Mouse (Mus musculus): ENCODE results near the gene Stx4a. TPM values are rescaled to one million over a fixed set of nuclear protein-coding genes. Genes with fewer than 3 reads are reported as not detected.
A peak's percentile ranks its signal among the peaks of the same experiment; 100 is the strongest.
"Not testable (repeated sequence)": the region's sequence is repeated elsewhere in the genome, so short reads cannot be mapped to it uniquely, and the experiment has no call there.

Stx4a gene
- total RNA-seq, 2 experiments from 2014 or later: 46.4 to 56.7 TPM

GRCm38 (mm10) chr7:127814241-127814921 is 9.7 kb upstream of the Stx4a start:
- DNase-seq (ENCODE audit: low spot score): peak; percentile 88

GRCm38 (mm10) chr7:127815116-127815665 is 8.9 kb upstream of the Stx4a start:
- DNase-seq (ENCODE audit: low spot score): no peak

DNA sequence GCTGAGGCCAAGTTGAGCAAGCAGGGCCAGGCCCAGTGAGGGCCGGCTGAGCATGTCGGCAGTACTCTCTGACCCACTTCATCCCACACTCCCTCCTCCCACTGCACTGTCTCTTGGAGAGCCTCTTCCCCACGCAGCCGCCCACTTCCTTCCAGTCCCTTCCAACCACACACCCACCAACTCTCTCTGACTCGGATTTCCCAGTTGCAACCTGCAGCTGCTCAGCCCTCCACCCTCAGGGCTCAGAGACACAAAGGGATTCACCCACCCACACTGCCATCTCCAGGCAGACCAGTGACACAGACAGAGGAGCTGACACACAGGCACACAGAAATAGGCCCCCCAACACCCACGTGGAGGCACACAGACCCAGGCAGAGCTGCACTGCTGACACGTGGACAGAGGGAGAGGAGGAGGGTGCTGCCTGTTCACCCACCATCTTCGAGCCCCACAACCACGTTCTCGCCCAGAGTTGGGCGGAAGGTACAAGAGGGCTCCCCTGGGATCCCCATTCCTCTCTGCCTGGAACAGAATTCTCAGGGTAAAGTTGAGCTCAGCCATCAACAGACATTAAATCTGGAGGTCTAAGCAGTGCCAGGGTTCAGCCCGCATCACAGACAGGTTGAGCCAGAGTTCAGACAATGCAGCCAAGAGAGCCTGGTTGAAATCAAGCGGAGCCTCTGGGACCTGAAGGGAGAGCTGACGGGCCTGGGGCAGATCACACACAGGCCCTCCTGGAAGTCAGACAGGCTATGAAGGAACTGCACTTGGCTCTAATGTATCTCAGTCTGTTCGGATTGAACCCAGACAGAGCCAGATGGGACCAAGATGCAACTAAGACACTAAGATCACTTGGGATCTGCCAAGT is 7.9 kb upstream of the Stx4a start:
- peak; percentile 72 for DNase-seq (ENCODE audit: low spot score)

DNA sequence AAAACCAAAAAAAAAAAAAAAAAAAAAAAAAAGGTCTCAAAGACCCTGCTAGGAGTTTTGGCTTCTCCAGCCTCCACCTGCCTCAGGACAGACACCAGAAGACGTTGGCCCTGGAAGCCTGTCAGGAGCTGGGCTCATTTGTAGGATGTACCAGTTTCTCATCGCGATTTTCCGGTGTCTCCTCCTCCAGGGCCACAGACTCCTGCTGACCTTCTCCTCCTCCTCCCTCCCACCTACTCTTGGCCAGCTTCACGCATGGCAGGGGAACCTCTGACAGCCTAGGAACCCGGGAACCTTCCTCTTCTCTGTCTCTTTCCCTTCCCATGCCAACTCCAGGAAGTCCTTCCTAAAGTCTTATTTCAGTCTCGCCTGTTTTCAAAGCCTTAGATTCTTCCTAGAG is 7.0 kb upstream of the Stx4a start:
- no peak for DNase-seq (ENCODE audit: low spot score)

DNA sequence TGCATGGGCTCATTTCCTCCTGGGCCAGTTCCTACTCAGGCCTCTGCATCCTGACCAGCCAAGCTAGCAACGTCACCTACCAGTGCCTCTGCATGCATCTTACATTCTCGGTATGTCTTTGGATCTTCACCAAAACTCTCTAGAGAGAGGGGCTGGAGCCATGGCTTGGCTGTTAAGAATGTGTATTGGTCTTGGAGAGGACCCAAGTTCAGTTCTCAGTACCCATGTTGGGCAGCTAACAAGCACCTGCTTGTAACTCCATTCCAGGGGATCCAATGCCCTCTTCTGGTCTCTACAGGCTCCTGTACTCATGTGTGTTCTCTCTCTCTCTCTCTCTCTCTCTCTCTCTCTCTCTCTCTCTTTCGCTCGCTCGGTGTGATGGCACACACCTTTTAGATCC is 6.3 kb upstream of the Stx4a start:
- DNase-seq (ENCODE audit: low spot score): no peak

- no peak for DNase-seq (ENCODE audit: low spot score)
Measured at GRCm38 (mm10) chr7:127820836-127821509, 3.1 kb upstream of the Stx4a start.

GRCm38 (mm10) chr7:127822494-127822893 is 1.6 kb upstream of the Stx4a start:
- DNase-seq (ENCODE audit: low spot score): no peak

DNA sequence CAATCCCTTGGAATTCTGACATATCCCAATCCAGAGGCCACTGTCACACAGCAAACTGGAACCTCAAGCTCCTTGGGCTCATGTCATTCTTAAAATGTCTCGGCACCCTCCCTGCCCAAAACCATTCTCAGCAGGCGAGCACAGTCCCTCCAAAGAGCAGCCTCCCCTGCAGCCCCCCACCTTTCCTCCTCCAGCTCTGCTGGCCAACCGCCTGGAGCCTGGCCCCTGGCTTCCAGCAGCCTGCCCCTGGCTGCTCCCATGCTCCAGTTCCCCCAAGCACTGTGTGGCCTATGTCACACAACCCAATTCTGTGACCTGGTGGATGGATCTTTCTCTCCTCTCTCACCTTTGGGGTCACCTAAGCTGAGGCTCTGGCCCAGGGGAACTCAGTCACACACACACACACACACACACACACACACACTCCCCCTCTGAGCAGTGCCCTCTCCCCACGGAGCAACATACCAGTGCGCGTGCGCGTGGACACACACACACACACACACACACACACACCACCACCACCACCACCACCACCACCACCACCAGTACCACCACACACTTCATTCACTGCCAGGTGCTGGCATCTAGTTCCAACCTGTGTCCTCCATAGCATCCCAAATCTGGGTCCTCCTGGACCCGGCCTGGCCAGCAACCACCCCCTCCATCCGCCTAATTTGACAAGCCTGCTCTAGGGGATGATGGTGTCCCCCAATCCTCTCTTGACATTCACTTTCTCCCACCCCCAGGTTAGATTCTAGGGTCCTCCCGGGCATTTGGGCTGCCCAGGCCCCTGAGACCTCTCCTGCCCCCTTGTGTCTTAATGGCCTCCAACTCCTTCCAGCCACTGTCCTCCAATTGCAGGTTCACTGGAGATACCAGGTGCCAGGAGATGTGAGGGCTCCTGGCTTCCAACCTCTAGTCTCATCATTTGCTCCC is 590 bp upstream of the Stx4a start:
- no peak for DNase-seq (ENCODE audit: low spot score)

GRCm38 (mm10) chr7:127835550-127835949 is 11.5 kb downstream of the Stx4a start:
- DNase-seq (ENCODE audit: low spot score): no peak

GRCm38 (mm10) chr7:127837473-127837872 is 13.4 kb downstream of the Stx4a start:
- no peak for DNase-seq (ENCODE audit: low spot score)

DNA sequence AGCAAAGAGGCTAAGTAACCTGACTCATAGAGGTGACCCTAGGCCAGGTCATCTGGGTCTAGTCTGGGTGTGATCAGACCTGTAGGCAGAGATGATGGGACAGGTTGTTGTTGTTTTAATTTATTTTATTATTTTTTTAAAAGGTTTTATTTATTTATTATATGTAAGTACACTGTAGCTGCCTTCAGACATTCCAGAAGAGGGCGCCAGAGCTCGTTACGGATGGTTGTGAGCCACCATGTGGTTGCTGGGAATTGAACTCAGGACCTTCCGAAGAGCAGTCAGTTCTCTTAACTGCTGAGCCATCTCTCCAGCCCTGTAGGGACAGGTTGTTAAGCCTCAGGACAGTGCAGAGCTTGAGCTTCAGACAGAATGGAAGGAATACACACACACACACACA is 13.8 kb downstream of the Stx4a start:
- DNase-seq (ENCODE audit: low spot score): not testable (repeated sequence)

- not testable (repeated sequence) for DNase-seq (ENCODE audit: low spot score)
Measured at GRCm38 (mm10) chr7:127840031-127840430, 15.9 kb downstream of the Stx4a start.

DNA sequence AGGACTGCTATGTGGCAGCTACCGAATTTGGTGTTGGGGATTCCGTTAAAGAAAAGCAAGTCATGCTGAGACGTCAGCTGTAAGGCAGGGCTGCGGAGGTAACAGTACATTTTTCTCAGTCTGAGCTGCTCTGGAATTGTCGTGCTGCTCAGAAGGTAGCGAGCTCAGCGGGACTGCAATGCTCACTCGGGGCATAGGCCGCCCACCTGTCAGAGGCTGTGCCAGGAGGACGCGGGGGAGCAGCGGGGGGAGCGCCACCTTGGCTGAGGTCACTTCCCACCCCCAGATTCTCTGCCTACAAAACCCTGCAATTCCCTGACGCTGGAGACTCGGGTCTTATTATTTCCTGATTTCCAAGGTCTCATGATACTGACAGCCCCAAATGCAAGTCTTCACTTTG is 16.8 kb downstream of the Stx4a start:
- DNase-seq (ENCODE audit: low spot score): no peak

DNA sequence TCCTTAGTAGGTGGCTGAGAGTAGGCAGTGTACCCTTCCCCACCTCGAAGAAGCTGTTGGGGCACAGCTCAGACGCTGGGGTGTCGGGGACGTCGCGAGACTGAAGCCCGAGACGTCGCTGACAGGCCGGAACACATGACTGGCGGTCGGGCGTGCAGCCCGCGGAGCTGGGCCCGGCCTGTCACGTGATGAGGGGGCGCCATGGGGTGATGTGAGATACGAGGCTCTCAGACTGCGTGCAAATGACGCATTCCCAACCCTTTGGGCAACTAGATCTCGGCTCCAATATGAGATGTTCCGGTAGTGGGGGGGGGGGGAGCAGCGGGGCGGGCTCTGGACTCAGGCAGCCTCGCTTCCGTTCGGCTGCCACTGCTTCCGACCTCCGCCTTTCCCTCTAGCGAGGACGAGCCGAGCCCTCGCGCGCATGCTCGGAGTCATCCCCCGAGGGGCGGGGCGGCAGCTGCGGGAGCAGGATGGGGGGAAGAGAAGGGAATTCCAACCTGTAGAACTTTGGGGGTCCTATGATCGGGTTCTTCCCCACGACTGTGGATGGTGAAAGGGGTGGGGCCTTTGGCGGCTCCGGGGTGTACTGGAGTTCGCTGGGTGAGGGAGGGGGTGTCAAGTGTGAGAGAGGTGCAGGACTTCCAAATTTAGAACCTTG is 17.4 kb downstream of the Stx4a start:
- DNase-seq (ENCODE audit: low spot score): peak; percentile 94

DNA sequence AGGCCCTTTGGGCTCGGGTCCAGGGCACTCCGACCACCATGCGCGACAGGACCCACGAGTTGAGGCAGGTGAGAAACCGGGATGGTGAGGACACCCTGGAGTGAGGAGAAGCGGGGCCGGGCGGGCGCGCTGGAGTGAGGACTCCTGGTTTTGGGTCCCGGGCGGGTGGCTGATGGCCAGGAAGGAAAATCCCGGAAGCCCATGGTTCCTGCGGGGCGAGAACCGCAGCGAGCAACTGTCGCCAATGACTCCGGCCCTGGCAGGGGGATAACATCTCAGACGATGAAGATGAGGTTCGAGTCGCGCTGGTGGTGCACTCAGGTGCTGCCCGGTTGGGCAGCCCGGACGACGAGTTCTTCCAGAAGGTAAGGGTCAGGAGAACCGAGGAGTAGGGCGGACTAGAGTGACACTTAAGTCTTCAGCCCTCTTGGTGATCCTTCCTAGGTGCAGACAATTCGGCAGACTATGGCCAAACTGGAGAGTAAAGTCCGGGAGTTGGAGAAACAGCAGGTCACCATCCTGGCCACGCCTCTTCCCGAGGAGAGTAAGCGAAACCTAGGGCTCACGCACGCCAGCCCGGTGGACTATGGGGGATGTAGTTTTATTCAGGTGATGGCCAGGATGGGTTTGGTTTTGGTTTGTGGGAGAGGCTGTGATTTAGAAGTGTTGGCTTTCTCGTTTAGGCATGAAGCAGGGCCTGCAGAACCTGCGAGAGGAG is 18.1 kb downstream of the Stx4a start:
- peak; percentile 85 for DNase-seq (ENCODE audit: low spot score)

DNA sequence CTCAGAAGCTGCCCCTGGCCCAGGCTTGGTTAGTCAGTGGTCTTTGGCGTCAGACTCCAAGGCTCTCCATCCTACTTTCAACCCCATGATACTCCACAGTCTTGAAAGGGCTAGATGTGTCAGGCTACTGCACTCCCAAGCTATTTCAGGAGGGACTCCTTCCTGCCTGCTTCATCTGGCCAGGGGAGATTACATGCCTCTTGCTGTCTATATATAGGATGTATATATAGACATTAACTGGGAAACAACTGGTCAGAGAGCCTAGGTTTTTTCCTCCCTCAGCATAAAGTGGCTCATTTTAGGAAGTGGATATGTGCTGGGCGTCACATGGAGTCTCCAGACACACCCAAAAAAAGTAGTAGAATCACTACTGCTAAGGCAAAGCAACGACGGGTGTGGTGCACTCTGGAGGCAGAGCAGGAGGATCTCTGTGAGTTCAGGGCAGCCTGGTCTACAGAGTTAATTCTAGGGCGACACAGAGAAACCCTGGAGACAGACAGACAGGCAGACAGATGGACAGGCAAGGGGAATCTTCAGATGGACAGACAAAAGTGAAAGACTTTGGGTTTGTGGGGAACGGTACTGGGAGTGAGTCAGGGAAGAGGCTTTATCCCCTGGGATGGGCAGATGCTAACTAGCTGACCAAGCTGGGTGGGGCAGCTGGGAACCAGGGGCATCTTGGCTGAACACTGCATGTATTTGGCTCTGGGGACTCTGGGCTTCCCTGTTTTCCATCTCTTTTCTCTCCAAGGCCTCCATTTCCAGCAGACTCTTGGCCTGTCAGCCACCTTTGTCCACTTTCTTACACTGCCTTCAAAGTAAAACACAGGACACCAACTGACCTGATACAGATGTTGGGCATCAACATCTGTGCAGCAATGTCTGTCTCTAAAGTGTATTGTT is 26.1 kb downstream of the Stx4a start:
- peak; percentile 26 for DNase-seq (ENCODE audit: low spot score)

GRCm38 (mm10) chr7:127850906-127851305 is 26.8 kb downstream of the Stx4a start:
- DNase-seq (ENCODE audit: low spot score): peak; percentile 52

- no peak for DNase-seq (ENCODE audit: low spot score)
Measured at GRCm38 (mm10) chr7:127858258-127858657, 34.2 kb downstream of the Stx4a start.

GRCm38 (mm10) chr7:127866434-127866833 is 42.3 kb downstream of the Stx4a start:
- no peak for DNase-seq (ENCODE audit: low spot score)
